Mouse (Mus musculus) limb, embryonic 10.5 days (tissue): ENCODE measurements around the gene Agbl3. TPM values are rescaled to one million over a fixed set of nuclear protein-coding genes. Genes with fewer than 3 reads are reported as not detected.

ENCODE experiments used
- DNase-seq: peaks from one replicate; pipeline ENCODE4 v3.0.0-alpha.2; 2017; ENCODE audit warnings: low spot score
- H3K27ac ChIP-seq: fragments of 300-500 bp; sonication (generic); 2 replicates; pipeline ENCODE4 v1.5.1; 2016; ENCODE audit warnings: mild to moderate bottlenecking
- H3K27me3 ChIP-seq: fragments of 300-500 bp; sonication (generic); 2 replicates; pipeline ENCODE4 v1.6.1; 2016; ENCODE audit warnings: low read depth, mild to moderate bottlenecking; ENCODE audit not compliant: poor library complexity, severe bottlenecking
- H3K36me3 ChIP-seq: fragments of 300-500 bp; sonication (generic); 2 replicates; pipeline ENCODE4 v1.6.1; 2016; ENCODE audit warnings: mild to moderate bottlenecking, moderate library complexity
- H3K4me1 ChIP-seq: fragments of 300-500 bp; sonication (generic); 2 replicates; pipeline ENCODE4 v1.6.1; 2016
- H3K4me3 ChIP-seq: fragments of 300-500 bp; sonication (generic); 2 replicates; pipeline ENCODE4 v1.5.1; 2016; ENCODE audit warnings: mild to moderate bottlenecking, moderate library complexity
- H3K9me3 ChIP-seq: fragments of 300-500 bp; sonication (generic); replicated peaks from 2 replicates; pipeline ENCODE4 v1.6.1; 2016; ENCODE audit warnings: mild to moderate bottlenecking
- WGBS: fragments of 180-500 bp; shearing (Covaris S2); methylation state at CpG from one replicate; pipeline ENCODE4 v1.1.7; 2016; 5-methylcytosine and 5-hydroxymethylcytosine counted together
- polyA plus RNA-seq: library from polyadenylated mRNA; unstranded; fragments of >200 nt; fragmentation: Nextera tagmentation; extraction: Ambion mirVana; gene quantifications from 2 replicates; pipeline ENCODE4 v1.2.1, GENCODE M21; 2016

Agbl3 gene
- polyA plus RNA-seq, 1 experiment from 2014 or later: 4.7 TPM

DNA sequence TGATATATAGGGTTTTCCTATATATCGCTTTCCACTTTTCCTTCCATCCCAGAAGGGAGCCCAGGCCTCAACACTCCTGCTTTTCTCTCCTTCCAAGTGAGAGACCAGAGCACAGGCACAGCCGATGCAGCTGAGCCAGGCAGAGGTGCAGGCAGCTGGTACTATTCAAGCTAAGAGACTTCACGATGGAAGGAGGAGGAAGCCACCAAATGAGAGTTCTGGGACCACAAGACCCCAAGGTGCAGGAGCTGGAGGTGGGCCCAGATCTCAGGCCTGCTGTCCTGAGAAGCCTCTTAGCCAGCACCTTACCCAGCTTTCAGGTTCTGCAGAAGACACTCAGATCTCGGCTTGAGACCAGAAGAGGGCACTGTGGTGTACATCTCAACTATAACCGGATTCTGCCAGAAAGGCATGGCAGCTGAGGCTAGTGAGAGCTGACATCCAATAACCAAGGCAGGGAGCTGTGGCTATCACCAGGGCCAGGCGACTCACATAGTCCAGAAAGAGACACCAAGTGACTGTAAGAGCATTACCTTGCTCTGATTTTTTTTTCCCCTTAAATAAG lies 99.8 kb downstream of the Agbl3 start:
- H3K4me3 ChIP-seq: no peak overlapping the region
- no peak for DNase-seq
- H3K27ac ChIP-seq: no peak overlapping the region
- H3K36me3 ChIP-seq: peaks cover 54% of the 10 kb centered on the region
- 57% methylated on average over 6 of the region's 6 CpGs for WGBS
- H3K9me3 ChIP-seq: no peaks in the 10 kb centered on the region
- no peaks in the 10 kb centered on the region for H3K27me3 ChIP-seq
- H3K4me1 ChIP-seq: peaks cover 27% of the 10 kb centered on the region

DNA sequence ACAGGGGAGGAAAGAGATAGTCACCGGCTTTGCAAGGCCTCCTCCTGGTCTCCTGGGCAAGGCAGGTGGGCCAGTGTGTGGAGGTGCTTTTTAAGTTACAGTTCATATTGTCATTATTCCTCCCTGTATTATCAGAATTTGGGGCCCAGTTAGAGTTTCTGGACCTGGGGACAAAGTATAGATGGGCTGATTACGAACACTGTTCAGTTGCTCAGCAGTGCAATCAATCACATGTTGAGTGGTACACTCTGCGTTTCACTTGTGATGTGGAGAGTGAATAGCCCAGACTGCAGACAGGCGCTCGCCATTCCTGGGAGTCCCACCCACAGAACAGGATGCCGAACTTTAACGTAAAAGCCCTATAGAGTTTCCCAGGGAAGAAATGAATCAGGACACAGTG lies 104.5 kb downstream of the Agbl3 start:
- peaks cover 77% of the 10 kb centered on the region for H3K36me3 ChIP-seq
- H3K4me1 ChIP-seq: no peaks in the 10 kb centered on the region
- H3K27me3 ChIP-seq: no peaks in the 10 kb centered on the region
- DNase-seq: no peak
- no peaks in the 10 kb centered on the region for H3K9me3 ChIP-seq
- 91% methylated on average over 7 of the region's 7 CpGs for WGBS
- no peak overlapping the region for H3K4me3 ChIP-seq
- H3K27ac ChIP-seq: no peak overlapping the region

DNA sequence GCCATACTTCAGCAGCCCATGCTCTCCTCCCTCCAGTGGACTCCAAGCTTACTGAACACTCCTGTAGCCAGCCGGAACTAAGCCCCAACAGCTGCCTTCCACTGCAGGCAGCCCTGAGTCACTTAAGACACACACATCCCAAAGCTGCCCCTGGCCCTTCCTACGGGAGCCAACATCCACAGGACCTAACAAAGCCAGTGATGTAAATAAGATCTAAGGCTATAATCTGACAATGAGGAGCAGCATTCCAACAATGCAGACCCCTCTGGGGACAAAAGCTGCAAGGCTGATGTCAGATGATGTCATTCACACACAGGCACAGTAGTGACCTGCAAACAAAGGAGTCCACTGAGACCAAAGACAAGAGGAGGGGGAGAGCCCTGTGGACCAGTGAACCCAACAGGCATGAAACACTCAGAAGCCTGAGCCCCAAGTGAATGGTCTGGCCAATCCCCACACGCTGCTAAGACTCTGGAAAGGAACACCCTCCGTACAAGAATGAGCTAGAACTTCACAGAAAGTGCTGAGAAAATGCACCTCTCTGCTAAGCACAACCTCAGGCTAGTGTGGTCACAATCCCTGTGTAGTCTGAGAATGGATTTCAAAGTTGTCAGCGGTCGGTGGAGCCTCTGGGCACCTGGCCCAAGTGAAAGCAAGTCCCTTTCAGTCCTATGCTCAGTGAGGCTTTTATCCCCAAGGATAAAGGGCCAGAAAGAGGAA lies 107.1 kb downstream of the Agbl3 start:
- H3K9me3 ChIP-seq: no peaks in the 10 kb centered on the region
- peaks cover 82% of the 10 kb centered on the region for H3K36me3 ChIP-seq
- 88% methylated on average over 6 of the region's 6 CpGs for whole genome bisulfite sequencing
- no peaks in the 10 kb centered on the region for H3K4me1 ChIP-seq
- H3K4me3 ChIP-seq: no peak overlapping the region
- no peaks in the 10 kb centered on the region for H3K27me3 ChIP-seq
- no peak overlapping the region for H3K27ac ChIP-seq
- no peak for DNase-seq

- H3K9me3 ChIP-seq: no peaks in the 10 kb centered on the region
- WGBS: 84% methylated on average over 4 of the region's 4 CpGs
- no peak overlapping the region for H3K4me3 ChIP-seq
- no peak for DNase-seq
- H3K27ac ChIP-seq: no peak overlapping the region
- H3K4me1 ChIP-seq: no peaks in the 10 kb centered on the region
- H3K27me3 ChIP-seq: no peaks in the 10 kb centered on the region
- H3K36me3 ChIP-seq: peaks cover 87% of the 10 kb centered on the region
Observed at GRCm38 (mm10) chr6:34889185-34889584, 109.0 kb downstream of the Agbl3 start.

DNA sequence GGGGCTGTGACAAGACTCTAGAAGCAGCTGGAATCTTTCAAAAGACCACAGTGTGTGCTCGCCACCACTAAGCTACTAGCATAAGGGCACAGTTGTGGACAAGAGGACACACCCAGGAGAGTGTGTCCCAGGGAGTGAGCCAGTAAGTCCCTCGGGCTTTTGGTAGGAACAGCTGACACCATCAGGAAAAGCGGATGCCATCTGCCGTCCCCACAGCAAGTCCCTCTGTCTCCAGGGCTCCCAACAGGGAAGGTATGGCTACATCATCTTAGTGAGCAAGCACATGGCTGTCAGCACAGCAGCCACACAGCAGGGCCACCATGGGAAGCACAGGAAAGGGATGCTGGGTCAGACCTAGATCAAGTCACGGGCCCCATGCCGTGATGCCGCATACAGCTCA lies 115.3 kb downstream of the Agbl3 start:
- no peak overlapping the region for H3K27ac ChIP-seq
- 87% methylated on average over 7 of the region's 7 CpGs for WGBS

DNA sequence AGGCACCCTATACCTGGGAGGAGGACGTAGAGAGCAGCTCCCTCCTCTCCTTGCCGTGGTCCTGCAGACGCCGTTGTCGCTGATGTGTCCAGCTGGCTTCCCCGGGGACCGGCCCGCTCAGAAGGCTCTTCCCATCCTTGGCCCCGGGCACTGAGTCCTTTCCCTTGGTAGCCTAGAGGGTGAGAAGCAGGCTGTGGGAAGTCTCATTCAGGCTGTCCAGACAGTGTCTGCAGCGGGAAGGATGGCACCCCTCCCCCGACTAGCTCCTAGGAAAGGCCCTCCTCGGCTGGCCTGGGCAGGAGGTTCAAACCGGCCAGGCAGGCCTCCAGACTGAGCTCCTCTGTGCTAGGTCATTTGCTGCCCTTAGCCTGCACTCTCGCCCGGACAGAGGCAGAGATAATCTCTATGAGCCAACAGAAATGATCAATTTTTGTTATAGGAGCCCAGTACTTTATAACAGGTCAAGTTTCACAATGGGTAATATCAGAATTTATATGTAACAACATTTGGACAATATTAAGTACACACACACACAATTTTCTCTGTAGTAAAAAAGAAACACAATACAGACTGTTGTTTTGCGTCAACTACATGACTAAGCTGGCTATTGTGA lies 116.0 kb downstream of the Agbl3 start:
- peaks cover 83% of the 10 kb centered on the region for H3K36me3 ChIP-seq
- H3K27me3 ChIP-seq: no peaks in the 10 kb centered on the region
- no peak overlapping the region for H3K4me3 ChIP-seq
- H3K4me1 ChIP-seq: no peaks in the 10 kb centered on the region
- no peak overlapping the region for H3K27ac ChIP-seq
- 56% methylated on average over 16 of the region's 16 CpGs for WGBS
- H3K9me3 ChIP-seq: no peaks in the 10 kb centered on the region
- DNase-seq: no peak

More for the DNA sequence above, 115.3 kb downstream of the Agbl3 start:
- peaks cover 83% of the 10 kb centered on the region for H3K36me3 ChIP-seq
- no peaks in the 10 kb centered on the region for H3K27me3 ChIP-seq
- H3K4me1 ChIP-seq: no peaks in the 10 kb centered on the region
- DNase-seq: no peak
- no peak overlapping the region for H3K4me3 ChIP-seq
- no peaks in the 10 kb centered on the region for H3K9me3 ChIP-seq

- no peaks in the 10 kb centered on the region for H3K9me3 ChIP-seq
- H3K27me3 ChIP-seq: no peaks in the 10 kb centered on the region
- H3K36me3 ChIP-seq: peaks cover 85% of the 10 kb centered on the region
- 0 out of 2 replicates have a peak, but pooled peaks cover 2% of the 10 kb centered on the region for H3K4me1 ChIP-seq
- 88% methylated on average over 2 of the region's 2 CpGs for WGBS
- no peak overlapping the region for H3K27ac ChIP-seq
- H3K4me3 ChIP-seq: no peak overlapping the region
- DNase-seq: no peak
Observed at GRCm38 (mm10) chr6:34899127-34899526, 118.9 kb downstream of the Agbl3 start.

- H3K4me3 ChIP-seq: no peak overlapping the region
- H3K27me3 ChIP-seq: no peaks in the 10 kb centered on the region
- H3K9me3 ChIP-seq: no peaks in the 10 kb centered on the region
- no peak overlapping the region for H3K27ac ChIP-seq
- H3K4me1 ChIP-seq: 0 out of 2 replicates have a peak, but pooled peaks cover 2% of the 10 kb centered on the region
- DNase-seq: no peak
- H3K36me3 ChIP-seq: peaks cover 84% of the 10 kb centered on the region
- 54% methylated on average over 2 of the region's 2 CpGs for WGBS
Observed at GRCm38 (mm10) chr6:34900990-34901389, 120.8 kb downstream of the Agbl3 start.

DNA sequence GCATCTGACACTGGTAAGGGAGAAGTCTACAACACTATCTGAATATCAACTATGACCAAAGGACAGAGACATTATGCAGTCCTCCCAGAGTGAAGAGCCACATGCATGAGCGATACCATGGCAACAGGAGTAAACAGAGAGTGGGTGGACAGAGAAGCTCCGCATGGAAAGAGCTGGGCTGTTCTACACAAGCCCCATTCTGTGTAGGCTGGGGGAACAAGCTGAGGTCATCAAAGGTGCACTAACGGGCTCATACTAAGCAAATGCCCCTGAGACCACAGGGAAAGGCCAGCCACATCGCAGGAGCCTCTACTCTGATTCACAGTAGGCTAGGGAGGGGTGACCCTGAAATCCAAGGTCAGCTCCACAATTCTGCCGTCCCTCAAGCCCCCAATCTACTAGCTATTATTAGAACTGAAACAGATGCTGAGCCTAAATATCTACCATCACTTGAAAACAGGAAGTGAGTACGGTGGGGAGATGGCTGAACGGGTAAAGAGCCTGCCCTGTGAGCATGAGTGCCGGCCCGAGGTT lies 121.7 kb downstream of the Agbl3 start:
- peaks cover 91% of the 10 kb centered on the region for H3K36me3 ChIP-seq
- H3K27ac ChIP-seq: no peak overlapping the region
- WGBS: 82% methylated on average over 9 of the region's 9 CpGs

GRCm38 (mm10) chr6:34902578-34902977 lies 122.3 kb downstream of the Agbl3 start:
- H3K27ac ChIP-seq: no peak overlapping the region
- no peaks in the 10 kb centered on the region for H3K9me3 ChIP-seq
- H3K4me1 ChIP-seq: 0 out of 2 replicates have a peak, but pooled peaks cover 2% of the 10 kb centered on the region
- WGBS: 91% methylated on average over 7 of the region's 7 CpGs
- H3K4me3 ChIP-seq: no peak overlapping the region
- no peak for DNase-seq
- peaks cover 91% of the 10 kb centered on the region for H3K36me3 ChIP-seq
- H3K27me3 ChIP-seq: no peaks in the 10 kb centered on the region

More for the DNA sequence above, 121.7 kb downstream of the Agbl3 start:
- DNase-seq: no peak
- H3K27me3 ChIP-seq: no peaks in the 10 kb centered on the region
- H3K9me3 ChIP-seq: no peaks in the 10 kb centered on the region
- H3K4me3 ChIP-seq: no peak overlapping the region
- 0 out of 2 replicates have a peak, but pooled peaks cover 2% of the 10 kb centered on the region for H3K4me1 ChIP-seq

- Histone ChIP-seq H3K36me3 (peaks cover 93% of the 10 kb centered on the region), H3K27ac (no peak overlapping the region), H3K4me1 (0 out of 2 replicates have a peak, but pooled peaks cover 5% of the 10 kb centered on the region), H3K9me3 (no peaks in the 10 kb centered on the region), H3K4me3 (no peak overlapping the region), H3K27me3 (no peaks in the 10 kb centered on the region)
- 87% methylated on average over 5 of the region's 5 CpGs for WGBS
- DNase-seq: no peak
Observed at GRCm38 (mm10) chr6:34903441-34903840, 123.2 kb downstream of the Agbl3 start.

DNA sequence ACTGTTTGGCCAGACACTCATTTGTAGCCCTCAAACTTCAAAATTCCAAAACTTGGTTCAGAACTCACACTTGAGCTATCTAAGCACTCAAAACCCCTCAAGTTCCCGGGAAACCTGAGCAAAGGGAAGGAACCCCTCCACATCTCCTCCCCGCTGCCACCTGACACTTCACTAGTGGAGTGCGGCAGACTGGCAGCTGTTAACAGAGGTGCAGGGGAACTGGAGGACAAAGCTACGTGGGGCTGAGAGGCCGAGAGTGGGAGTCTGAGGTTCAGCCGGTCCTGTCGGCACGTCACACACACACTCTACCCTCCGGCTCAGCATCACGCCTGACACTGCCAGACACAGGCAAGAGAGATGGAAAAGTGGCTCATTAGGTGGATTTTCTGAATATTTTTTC lies 123.6 kb downstream of the Agbl3 start:
- WGBS: 86% methylated on average over 10 of the region's 10 CpGs
- DNase-seq: no peak
- Histone ChIP-seq H3K27me3 (no peaks in the 10 kb centered on the region), H3K27ac (no peak overlapping the region), H3K4me1 (0 out of 2 replicates have a peak, but pooled peaks cover 5% of the 10 kb centered on the region), H3K36me3 (peaks cover 95% of the 10 kb centered on the region), H3K9me3 (no peaks in the 10 kb centered on the region), H3K4me3 (no peak overlapping the region)

GRCm38 (mm10) chr6:34904361-34904760 lies 124.1 kb downstream of the Agbl3 start:
- Histone ChIP-seq H3K4me1 (0 out of 2 replicates have a peak, but pooled peaks cover 5% of the 10 kb centered on the region), H3K9me3 (no peaks in the 10 kb centered on the region), H3K27me3 (no peaks in the 10 kb centered on the region), H3K4me3 (no peak overlapping the region), H3K27ac (no peak overlapping the region), H3K36me3 (peaks cover 91% of the 10 kb centered on the region)
- 87% methylated on average over 6 of the region's 6 CpGs for WGBS
- no peak for DNase-seq
